Mouse (Mus musculus): ENCODE measurements around the gene Olfr266. TPM values are rescaled to one million over a fixed set of nuclear protein-coding genes. Genes with fewer than 3 reads are reported as not detected.

The Olfr266 gene
- not detected for polyA plus RNA-seq (2017; shearing (Covaris generic))

DNA sequence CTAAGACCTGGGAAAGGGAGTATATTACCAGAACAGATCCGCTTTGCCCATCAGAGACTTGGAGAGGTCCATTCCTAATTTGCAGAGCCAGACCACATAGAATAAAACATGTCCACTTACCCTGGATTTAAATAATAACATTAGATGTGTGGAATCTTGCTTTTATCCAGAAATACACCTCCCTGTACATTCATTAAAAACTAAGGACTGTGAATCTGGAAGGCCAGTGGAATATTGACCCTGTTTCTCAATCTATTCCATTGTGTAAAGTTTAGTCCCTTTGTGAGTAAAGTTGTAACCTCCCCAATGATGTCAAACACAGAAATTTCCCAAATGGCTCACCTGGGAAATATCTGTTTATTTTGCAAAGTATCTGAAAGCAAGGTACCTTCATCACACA, at the start of gene Olfr266:
Gene Olfr266 (minus strand): TSS at position 101 of the 400 bp plus-strand sequence.

DNA sequence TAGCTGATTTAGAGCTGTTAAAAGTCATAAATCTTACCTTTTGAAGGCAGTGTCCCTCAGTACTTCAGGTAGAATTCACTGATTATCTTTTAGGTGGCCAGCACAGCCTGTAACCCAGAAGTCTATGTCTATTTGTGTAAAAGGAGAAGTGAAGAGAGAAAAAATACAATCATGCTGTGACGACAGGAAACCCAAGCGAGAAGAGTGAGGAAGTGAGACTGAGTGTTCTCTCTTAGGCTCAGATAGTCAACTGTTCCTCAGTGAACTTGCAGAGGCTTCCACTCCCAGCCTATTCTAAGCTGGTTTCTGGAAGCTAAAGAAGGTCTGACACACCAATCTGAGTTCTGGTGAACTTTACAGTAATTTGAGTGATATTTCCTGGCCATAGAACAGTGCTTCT, 36.2 kb downstream of the Olfr266 start, which contains the start of gene Cd53:
Gene Cd53 (minus strand): TSS at position 220 of the 400 bp plus-strand sequence.

Other genes with a start within 250 kb of the Olfr266 start
- gene Lrif1, start 141.3 kb downstream of the Olfr266 start, polyA plus RNA-seq (2017; shearing (Covaris generic)), result 42.1 TPM
- gene Cd53, start 36.1 kb downstream of the Olfr266 start, polyA plus RNA-seq (2017; shearing (Covaris generic)), result 1,136 TPM
- 11.0 TPM for gene Kcna3, start 209.9 kb upstream of the Olfr266 start, polyA plus RNA-seq (2017; shearing (Covaris generic))